Mouse (Mus musculus) thymus, adult 2 months (tissue): ENCODE measurements around the gene Cryba1. TPM values are rescaled to one million over a fixed set of nuclear protein-coding genes. Genes with fewer than 3 reads are reported as not detected.
"Not testable (repeated sequence)": the region's sequence is repeated elsewhere in the genome, so short reads cannot be mapped to it uniquely, and the experiment has no call there.

ENCODE experiments used
- DNase-seq: peaks from one replicate; pipeline ENCODE4 v3.0.0; 2021
- H3K27ac ChIP-seq: fragments of 200-500 bp; 2 replicates; pipeline ENCODE4 v1.5.1; 2012; ENCODE audit warnings: low read length, control low read depth; ENCODE audit not compliant: control insufficient read depth, insufficient read depth
- H3K27me3 ChIP-seq: fragments of 200-500 bp; 2 replicates; pipeline ENCODE4 v1.6.1; 2012; ENCODE audit warnings: mild to moderate bottlenecking, low read length, moderate library complexity, mixed read lengths; ENCODE audit not compliant: control insufficient read depth, insufficient read depth
- H3K36me3 ChIP-seq: fragments of 200-500 bp; 2 replicates; pipeline ENCODE4 v1.6.1; 2012; ENCODE audit warnings: mild to moderate bottlenecking, low read length, moderate library complexity; ENCODE audit not compliant: control insufficient read depth, insufficient read depth
- H3K4me1 ChIP-seq: fragments of 200-500 bp; replicated peaks from 2 replicates; pipeline ENCODE4 v1.6.1; 2012; ENCODE audit warnings: low read length; ENCODE audit not compliant: control insufficient read depth, insufficient read depth
- H3K4me3 ChIP-seq: fragments of 200-500 bp; 2 replicates; pipeline ENCODE4 v1.5.1; 2012; ENCODE audit warnings: mild to moderate bottlenecking, low read length, control low read depth, moderate library complexity; ENCODE audit not compliant: control insufficient read depth, insufficient read depth
- CTCF ChIP-seq: fragments of 200-500 bp; IDR thresholded peaks from 2 replicates; pipeline ENCODE4 v1.5.1; 2012; ENCODE audit warnings: mild to moderate bottlenecking, control low read depth, low read length, moderate library complexity, borderline replicate concordance; ENCODE audit not compliant: control insufficient read depth, poor library complexity, insufficient read depth; ENCODE audit errors: extremely low read depth
- POLR2A ChIP-seq: fragments of 200-500 bp; IDR thresholded peaks from 2 replicates; pipeline ENCODE4 v1.6.1; 2012; ENCODE audit warnings: mild to moderate bottlenecking, low read length, control low read depth, moderate library complexity; ENCODE audit not compliant: control insufficient read depth, poor library complexity, insufficient read depth; ENCODE audit errors: extremely low read depth
- WGBS: fragments of 180-500 bp; shearing (Covaris S2); methylation state at CpG from one replicate; pipeline ENCODE4 v1.1.7; 2018; 5-methylcytosine and 5-hydroxymethylcytosine counted together
- polyA plus RNA-seq: library from polyadenylated mRNA; depleted of rRNA; stranded (reverse); fragments of >200 nt; gene quantifications from 2 replicates; pipeline ENCODE4 v1.2.3, GENCODE M21; 2012

Cryba1 gene
- polyA plus RNA-seq, 1 experiment: 0.13 TPM

DNA sequence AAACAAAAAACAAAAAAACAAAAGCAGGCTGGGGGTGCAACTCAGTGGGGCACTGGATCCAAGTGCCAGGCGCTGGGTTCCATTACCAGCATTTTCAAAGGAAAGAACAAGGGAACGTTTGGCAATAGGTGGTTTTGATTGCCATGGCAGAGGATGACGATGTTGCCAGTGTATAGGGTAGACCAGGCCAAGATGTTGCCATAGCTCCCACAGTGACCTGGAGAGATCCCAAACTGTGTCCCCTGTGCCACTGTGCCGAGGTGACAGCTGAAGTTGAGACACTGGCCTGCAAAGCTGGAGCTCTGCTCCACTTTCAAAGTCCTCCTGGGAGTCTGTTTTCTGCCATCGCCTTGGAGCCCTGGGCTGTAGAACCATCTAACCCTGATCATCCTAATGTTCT, 23.9 kb upstream of the Cryba1 start:
- Histone ChIP-seq H3K36me3 (no peaks in the 10 kb centered on the region), H3K4me3 (no peak overlapping the region), H3K4me1 (no peaks in the 10 kb centered on the region), H3K27ac (no peak overlapping the region), H3K27me3 (no peaks in the 10 kb centered on the region)
- TF ChIP-seq POLR2A (no peak), CTCF (no peak)
- 95% methylated on average over 5 of the region's 5 CpGs for WGBS
- DNase-seq: no peak

DNA sequence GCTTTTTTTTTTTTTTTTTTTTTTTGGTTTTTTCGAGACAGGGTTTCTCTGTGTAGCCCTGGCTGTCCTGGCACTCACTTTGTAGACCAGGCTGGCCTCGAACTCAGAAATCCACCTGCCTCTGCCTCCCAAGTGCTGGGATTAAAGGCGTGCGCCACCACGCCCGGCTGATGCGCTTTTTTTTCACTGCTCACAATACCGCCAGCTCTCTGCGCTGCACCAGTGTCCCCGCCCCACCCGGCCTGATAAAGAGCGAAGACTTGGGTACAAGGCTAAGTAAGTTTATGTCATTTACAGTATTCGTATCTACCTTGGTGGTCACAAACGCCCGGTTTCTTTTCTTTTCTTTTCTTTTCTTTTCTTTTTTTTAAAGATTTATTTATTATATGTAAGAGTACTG, 22.0 kb upstream of the Cryba1 start:
- not testable (repeated sequence) for H3K27me3 ChIP-seq, H3K4me3 ChIP-seq, H3K36me3 ChIP-seq, H3K4me1 ChIP-seq, H3K27ac ChIP-seq, DNase-seq
- WGBS: 89% methylated on average over 14 of the region's 15 CpGs

- Histone ChIP-seq H3K27ac (no peak overlapping the region), H3K4me3 (no peak overlapping the region), H3K36me3 (no peaks in the 10 kb centered on the region), H3K27me3 (no peaks in the 10 kb centered on the region), H3K4me1 (no peaks in the 10 kb centered on the region)
- TF ChIP-seq CTCF (no peak), POLR2A (no peak)
- no peak for DNase-seq
- 94% methylated on average over 4 of the region's 4 CpGs for WGBS
Observed at GRCm38 (mm10) chr11:77746652-77747051, 21.6 kb upstream of the Cryba1 start.

DNA sequence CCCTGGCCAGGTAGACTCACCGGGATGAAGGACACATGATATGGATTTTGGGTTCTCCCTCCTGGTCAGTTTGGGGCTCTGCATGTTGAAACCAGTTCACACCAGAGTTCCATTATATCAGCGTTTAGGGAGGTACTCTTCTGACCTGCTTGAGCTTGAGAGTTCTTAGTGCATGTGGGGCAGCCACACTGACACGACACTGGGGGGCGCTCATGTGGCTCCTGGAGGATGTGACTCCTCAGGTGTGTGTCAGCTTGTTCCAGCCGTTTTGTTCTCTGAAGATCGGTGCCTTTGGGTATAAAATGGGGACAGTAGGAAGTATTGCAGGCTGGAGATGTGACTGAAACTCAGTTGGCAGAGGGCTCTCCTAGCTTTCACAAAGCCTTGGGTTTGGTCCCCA, 18.9 kb upstream of the Cryba1 start:
- 26% methylated on average over 6 of the region's 6 CpGs for WGBS
- Histone ChIP-seq H3K4me3 (no peak overlapping the region), H3K36me3 (no peaks in the 10 kb centered on the region), H3K4me1 (no peaks in the 10 kb centered on the region), H3K27ac (no peak overlapping the region), H3K27me3 (no peaks in the 10 kb centered on the region)
- DNase-seq: peak; percentile 66
- TF ChIP-seq CTCF (no peak), POLR2A (no peak)

DNA sequence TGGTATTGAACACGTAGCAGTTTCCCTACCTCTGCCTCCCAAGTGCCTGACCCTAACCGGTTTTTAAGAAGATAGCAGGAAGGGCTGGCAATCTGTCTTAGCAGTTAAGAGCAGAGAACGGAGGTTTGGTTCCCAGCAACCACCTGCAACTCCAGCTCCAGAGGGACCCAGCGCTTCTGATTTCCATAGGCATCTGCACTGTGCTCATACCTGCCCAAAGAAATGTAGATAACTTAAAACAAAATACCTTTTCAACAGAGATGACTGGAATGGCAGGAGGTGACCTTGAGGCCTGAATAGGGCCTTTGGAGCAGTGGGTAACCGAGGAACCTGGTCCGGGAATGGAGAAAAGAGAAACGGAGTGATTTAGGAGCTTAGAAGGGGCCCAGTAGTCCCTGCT, 13.5 kb upstream of the Cryba1 start:
- Histone ChIP-seq H3K27me3 (no peaks in the 10 kb centered on the region), H3K4me3 (no peak overlapping the region), H3K27ac (no peak overlapping the region), H3K4me1 (no peaks in the 10 kb centered on the region), H3K36me3 (no peaks in the 10 kb centered on the region)
- TF ChIP-seq CTCF (no peak), POLR2A (no peak)
- WGBS: 90% methylated on average over 7 of the region's 7 CpGs
- no peak for DNase-seq

DNA sequence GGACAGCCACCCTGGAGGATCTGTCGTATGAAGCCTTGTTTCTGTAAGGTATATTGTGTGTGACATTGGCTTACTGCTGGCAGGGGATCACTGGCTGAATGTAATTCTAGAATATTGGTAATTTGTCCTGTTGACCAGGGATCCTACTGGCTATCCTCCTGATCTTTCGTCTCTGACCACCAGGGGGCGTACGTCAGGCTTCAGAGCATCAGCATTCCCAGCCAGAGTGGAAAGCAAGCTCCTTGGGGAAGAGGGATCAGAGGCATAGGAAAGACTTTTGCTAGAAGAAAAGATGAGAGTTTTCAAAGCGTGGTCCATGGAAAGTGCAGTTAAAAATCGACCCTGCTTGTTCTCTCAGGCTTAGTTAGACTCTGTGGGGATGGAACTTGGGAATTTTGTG, 12.2 kb upstream of the Cryba1 start:
- Histone ChIP-seq H3K4me3 (no peak overlapping the region), H3K36me3 (no peaks in the 10 kb centered on the region)
- WGBS: 3% methylated on average over 6 of the region's 6 CpGs

DNA sequence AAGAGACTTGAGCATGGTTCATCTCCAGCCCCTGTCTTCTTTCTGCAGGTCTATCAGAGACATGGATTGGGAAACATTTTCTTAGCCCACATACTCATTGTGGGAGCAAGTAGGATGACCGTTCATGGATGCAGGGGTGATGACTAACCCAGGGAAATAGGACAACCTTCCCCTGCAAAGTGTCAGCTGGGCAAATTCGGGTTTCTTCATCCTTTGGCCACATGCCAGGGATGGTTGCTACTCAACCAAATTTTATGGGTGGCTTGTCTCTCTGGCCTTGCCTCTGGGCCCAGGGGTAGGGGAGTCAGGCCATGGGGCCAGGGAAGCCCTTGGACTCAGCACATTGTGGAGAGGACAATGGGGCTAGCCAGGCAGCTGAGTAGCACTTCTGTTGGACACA, 3.5 kb upstream of the Cryba1 start:
- no peak for TF ChIP-seq CTCF
- TF ChIP-seq POLR2A: no peak
- Histone ChIP-seq H3K4me3 (no peak overlapping the region), H3K27ac (no peak overlapping the region), H3K4me1 (no peaks in the 10 kb centered on the region), H3K36me3 (no peaks in the 10 kb centered on the region), H3K27me3 (no peaks in the 10 kb centered on the region)
- 69% methylated on average over 2 of the region's 2 CpGs for WGBS
- DNase-seq: no peak

More for the DNA sequence above, 12.2 kb upstream of the Cryba1 start:
- Histone ChIP-seq H3K4me1 (no peaks in the 10 kb centered on the region), H3K27ac (no peak overlapping the region), H3K27me3 (no peaks in the 10 kb centered on the region)
- peak; percentile 63 for DNase-seq
- TF ChIP-seq CTCF (peak; percentile 29; the same call in 1 of the 2 replicates), POLR2A (no peak)

- 96% methylated on average over 7 of the region's 7 CpGs for WGBS
- no peaks in the 10 kb centered on the region for H3K27me3 ChIP-seq
- H3K4me1 ChIP-seq: no peaks in the 10 kb centered on the region
- no peak for TF ChIP-seq CTCF
- TF ChIP-seq POLR2A: no peak
- H3K4me3 ChIP-seq: no peak overlapping the region
- no peaks in the 10 kb centered on the region for H3K36me3 ChIP-seq
- no peak overlapping the region for H3K27ac ChIP-seq
- DNase-seq: no peak
Observed at GRCm38 (mm10) chr11:77724766-77725165, 317 bp downstream of the Cryba1 start.
